Mouse (Mus musculus): ENCODE measurements around the gene Paf1.

Gene Paf1

DNA sequence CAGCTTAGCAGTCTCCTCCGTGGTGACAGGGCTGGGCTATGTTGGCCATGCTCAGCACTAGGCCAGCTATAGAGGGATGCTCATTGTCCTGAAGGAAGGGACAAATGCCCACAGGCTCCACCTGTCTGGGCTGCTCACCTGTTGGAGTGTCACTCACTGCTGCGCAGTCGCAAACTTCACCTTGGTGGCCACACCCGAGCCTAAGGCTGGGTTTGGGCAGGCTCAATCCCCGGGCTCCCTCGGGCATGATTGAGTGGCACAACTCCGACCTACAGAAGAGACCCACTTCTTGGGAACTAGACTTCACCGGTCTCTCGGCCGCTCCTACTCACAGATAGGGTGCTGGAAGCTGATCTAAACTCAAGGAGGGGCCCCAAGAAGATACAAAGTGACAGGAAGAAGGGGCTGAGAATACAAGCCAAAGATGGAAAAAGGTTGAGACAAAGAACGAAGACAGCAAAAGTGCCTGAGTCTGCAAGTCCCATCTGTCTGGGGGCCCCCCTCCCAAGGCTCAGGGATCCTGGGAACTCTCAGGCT, 21.7 kb upstream of the Paf1 start:
- CTCF ChIA-PET, result interaction anchor here (0.6 kb wide), 1 partner anchor 18 kb away, joined by 7 read pairs; no protein-coding TSS in a partner anchor

GRCm38 (mm10) chr7:28371514-28371989, 21.2 kb upstream of the Paf1 start:
- CTCF ChIA-PET, result interaction anchor here (0.6 kb wide), 1 partner anchor 19 kb away, joined by 7 read pairs; no protein-coding TSS in a partner anchor

- CTCF ChIA-PET, result interaction anchor here (0.6 kb wide), 2 partner anchors 192 to 423 kb away, joined by 4 read pairs; no protein-coding TSS in a partner anchor
These were observed 20.3 kb upstream of the Paf1 start, which contains the start of gene Plekhg2 for GRCm38 (mm10) chr7:28372251-28373108. Gene Plekhg2, minus strand, starts transcription at chr7:28372599.

- CTCF ChIA-PET, result interaction anchor here (0.6 to 2.5 kb wide), 3 partner anchors 11 to 422 kb away, joined by 4 to 14 read pairs (median 6); no protein-coding TSS in a partner anchor
These were observed 19.6 kb upstream of the Paf1 start for GRCm38 (mm10) chr7:28373131-28373581.

DNA sequence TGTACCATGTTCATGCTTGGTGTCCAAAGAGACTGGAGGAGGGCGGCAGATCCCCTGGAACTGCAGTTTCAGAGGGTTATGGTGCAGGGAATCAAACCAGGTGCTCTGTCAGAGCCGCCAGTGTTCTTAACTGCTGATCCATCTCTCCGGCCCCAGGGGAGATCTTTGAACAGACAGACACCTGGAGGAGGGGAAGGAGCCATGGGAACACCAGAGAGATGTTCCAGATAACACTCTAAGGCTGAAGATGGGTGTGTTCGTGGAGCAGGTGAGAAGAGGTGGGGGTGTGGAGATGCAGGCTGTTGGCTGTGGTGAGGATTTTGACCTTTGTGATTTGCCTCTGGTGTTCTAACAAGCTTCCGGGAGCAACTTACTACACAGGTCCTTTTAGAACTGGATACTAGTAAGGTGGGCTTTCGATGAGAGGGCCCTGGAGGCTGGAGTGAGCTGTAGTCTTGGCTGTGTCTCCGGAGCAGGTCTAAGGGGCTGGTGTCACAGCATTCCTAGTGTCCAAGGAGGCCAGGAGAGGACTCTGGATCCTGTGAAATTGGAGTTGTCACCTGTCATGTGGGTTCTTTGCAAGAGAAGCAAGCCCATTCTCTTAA, 18.8 kb upstream of the Paf1 start:
- CTCF ChIA-PET, result interaction anchor here (0.6 to 2.5 kb wide), 3 partner anchors 10 to 14 kb away, joined by 4 to 14 read pairs (median 6); no protein-coding TSS in a partner anchor

- CTCF ChIA-PET, result interaction anchor here (1.5 to 2.5 kb wide), 2 partner anchors 9 to 11 kb away, joined by 6 to 14 read pairs; no protein-coding TSS in a partner anchor
These were observed 18.1 kb upstream of the Paf1 start for GRCm38 (mm10) chr7:28374647-28375046.

- CTCF ChIA-PET, result interaction anchor here (0.9 to 2.5 kb wide), 3 partner anchors 9 to 35 kb away, joined by 3 to 14 read pairs (median 4); no protein-coding TSS in a partner anchor
These were observed 17.4 kb upstream of the Paf1 start for GRCm38 (mm10) chr7:28375176-28375921.

DNA sequence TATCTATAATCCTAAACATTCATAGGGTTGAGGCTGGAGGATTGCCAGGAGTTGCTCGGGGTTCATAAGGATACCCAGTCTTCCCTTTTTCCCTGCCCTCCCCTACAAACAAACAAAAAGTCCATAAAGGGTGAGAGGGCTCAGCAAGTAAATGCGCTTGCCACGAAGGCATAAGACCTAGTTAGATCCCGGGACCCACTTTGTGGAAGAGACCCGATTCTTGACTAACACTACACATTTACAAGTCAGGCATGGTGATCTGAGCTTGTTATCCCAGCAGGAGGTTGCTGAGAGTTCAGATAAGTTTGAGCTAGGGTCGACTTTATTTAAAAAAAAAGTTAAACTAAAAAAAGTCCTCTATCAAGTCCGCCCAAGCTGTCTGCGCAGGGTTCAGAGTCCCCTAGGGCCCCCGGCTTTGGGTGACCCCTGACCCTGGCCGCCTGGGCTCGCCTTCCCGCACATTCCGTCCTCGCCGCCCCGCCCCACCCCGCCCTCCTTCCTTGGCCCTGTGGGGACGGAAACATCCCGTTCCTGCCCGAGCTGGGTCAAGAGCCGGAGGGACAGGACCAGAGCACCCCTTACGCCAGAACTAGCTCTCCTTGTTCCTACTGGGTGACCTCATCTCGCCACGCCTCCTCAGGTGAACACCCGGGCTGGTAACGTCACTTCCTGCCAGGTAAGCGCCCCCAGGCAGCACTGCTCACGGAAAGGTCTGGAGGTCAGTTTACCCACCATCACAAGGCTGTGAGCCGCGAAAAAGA, 16.6 kb upstream of the Paf1 start:
- CTCF ChIA-PET, result interaction anchor here (0.6 to 1.0 kb wide), 3 partner anchors 10 to 35 kb away, joined by 3 to 8 read pairs (median 4); no protein-coding TSS in a partner anchor

DNA sequence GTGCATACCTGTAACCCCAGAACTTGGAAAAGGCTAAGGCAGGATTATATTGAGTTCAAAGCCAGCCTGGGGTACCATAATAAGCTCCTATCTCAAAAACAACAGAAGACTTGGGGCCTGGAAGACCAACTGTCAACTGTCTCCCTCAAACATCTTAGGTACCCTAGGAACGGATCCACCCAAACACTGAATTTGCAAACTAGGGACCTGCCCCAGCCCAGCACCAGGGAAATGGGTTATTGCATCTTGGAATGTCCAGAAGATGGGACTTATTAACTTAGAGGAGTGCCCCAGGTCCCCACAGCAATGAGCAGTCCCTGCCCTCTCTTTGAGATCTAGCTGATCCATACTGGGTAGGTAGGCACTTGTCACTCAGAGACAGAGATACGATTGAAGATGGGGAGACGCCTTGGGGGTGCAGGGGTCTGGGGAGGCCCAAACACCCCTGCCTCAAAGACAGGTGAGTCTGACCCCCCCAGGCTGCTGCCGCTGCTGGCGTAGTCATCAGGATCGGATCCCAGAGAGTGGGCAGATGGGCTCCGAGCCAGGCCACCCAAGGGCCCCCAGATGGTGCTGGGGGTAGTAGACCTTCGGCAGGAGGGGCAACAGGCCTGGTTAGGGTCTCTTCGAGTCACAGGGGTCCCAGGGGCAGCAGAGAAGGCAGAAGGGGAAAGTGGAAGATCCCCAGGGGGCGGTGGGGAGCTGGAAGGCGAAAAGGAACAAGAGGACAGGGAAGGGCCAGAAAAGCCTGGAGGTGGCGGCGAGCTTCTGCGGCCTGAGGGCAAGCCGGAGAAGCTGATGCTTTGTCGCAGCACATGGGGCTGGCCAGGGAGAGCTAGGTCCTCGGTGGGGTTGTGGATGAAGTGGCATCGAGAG, 15.3 kb upstream of the Paf1 start:
- CTCF ChIA-PET, result no interaction called here

DNA sequence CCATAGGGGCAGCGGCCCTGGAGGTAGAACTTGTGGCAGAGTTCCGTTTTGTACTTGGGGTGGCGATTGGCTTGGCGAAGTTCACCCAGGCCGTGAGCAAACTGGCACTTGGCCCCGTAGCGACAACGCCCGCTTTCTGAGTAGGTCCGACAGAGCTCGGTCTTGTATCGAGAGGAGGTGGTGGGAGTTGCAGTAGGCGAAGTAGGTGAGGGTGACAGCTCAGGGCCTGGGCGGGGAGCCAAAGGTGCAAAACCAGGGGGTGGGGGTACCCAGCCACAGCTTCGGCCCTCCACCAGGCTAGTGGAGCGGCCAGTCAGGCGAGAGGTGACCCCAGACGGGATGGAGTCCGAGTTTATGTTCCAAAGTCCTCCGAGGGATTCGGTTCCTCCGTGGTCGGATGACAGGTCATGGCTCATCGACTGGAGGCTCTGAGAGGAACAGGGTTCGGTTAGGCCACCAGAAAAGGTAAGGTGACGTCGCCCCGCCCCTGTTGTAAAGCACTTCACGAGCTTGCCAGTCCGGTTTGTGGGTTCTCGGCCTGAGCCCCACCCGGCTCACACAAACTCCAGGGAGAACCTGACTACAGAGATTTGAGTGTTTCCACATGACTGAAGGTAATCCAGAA, 14.6 kb upstream of the Paf1 start:
- CTCF ChIA-PET, result interaction anchor here (1.1 kb wide), 1 partner anchor 13 kb away, joined by 10 read pairs; no protein-coding TSS in a partner anchor

- CTCF ChIA-PET, result interaction anchor here (1.1 kb wide), 1 partner anchor 13 kb away, joined by 10 read pairs; no protein-coding TSS in a partner anchor
These were observed 13.7 kb upstream of the Paf1 start for GRCm38 (mm10) chr7:28378769-28379651.

DNA sequence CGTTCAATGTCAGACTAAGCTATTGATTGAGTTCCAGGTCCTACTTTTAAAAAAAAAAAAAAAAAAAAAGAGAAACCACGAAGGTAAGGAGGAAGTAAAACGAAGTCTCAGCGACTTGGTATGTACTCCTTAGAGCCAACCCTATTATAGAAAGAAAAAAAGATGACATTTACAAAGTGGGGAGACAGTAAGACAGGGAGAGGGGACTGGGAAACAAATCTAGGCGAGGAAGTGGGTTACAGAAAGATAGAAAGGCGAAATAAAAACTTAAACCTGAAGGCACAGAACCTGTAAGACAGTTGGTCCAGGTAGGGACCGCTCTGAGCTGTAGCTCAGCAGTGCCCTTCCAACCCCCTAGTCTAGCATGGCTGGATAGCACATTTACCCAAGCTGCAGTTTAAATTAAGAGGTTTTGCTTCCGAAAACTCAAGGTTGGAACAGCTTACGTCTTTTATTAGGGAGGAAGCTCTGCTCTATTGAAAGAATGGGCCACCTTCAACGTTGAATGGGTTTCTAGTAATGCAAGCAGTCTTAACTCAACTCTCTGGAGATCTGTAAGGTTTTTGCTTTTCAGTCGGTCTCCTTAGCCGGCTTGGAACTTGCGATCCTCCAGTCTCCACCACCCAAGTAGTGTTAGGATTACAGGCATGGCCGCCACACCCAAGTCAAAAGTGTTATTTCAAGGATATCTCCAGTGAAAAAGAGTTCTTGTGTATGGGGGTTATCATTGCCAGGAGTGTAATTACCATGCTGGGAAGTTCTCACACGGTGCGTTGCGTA, 12.3 kb upstream of the Paf1 start, which contains the start of gene Zfp36:
TSS of gene Zfp36 (minus strand) at position 17 of the 780 bp plus-strand sequence.
- CTCF ChIA-PET, result interaction anchor here (0.6 kb wide), 1 partner anchor 579 kb away, joined by 15 read pairs; no protein-coding TSS in a partner anchor

DNA sequence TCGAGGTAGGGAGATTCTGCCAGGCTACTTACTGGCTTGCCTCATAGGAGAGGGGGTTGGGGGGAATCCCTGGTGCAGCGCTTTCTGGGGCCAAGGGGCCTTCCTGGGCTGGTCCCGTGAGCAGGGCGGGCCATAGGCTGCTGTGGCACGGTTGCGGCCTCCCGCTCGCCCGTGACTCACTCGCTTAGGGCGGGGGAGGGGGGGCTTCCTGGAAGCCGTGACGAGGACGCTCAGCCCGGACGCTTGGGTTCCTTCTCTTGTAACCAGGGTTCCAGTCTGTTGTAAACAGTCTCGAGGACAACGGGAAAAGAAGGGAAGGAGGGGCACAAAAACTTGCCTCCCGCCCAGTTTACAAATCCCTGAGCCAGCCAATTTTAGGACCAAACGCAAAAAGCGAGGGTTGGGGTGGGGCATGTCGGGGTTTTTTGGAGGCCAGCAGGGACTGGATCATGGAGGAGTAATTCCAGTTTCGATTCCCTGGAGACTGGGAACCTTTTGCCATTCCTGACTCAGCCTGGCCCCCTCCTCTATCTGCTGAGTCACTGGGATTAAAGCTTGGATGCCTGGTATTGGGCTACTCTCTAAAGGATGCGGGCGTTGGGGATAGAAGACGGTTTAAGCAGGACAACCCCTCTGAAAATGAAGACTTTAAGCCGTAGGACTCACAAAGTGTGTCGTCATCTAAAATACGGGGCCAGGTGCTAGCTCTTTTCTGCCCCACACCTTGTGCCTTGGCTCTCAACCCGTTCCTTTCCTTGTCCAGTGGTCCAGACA, 11.5 kb upstream of the Paf1 start:
- CTCF ChIA-PET, result no interaction called here

- CTCF ChIA-PET, result interaction anchor here (0.9 kb wide), 1 partner anchor 12 kb away, joined by 4 read pairs; no protein-coding TSS in a partner anchor
These were observed 10.8 kb upstream of the Paf1 start for GRCm38 (mm10) chr7:28381938-28382337.

DNA sequence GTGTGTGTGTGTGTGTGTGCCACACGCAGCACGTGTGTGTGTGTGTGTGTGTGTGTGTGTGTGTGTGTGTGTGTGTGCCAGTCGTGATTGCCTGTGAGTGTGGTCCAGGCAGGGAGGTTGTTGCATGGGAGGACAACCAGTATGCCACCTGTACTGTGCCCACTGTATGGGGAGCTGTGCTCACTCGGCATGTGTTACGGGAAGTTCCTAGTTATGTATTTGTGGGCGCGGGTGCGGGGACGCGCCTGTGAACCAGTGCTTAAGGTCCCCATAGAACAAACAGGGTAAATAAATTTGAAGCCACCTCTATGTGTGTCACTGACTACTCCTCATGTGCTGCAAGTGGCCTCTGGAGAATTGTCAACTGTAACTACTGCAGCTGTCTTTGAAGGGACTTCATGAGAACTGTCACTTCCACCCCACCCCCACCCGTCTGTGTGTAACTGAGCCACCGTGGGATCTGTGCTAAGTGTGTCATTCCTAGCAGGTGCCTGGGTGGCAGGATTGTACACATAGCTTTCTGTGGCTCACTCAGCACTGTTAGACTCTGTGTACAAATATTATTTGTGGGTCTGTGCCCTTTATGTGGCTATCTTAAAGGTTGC, 10.3 kb upstream of the Paf1 start:
- CTCF ChIA-PET, result interaction anchor here (0.6 to 0.9 kb wide), 3 partner anchors 11 to 59 kb away, joined by 3 to 4 read pairs (median 4); no protein-coding TSS in a partner anchor
